Mouse (Mus musculus): ENCODE results near the gene Ngef.
"Not testable (repeated sequence)": the region's sequence is repeated elsewhere in the genome, so short reads cannot be mapped to it uniquely, and the experiment has no call there.

The Ngef gene

DNA sequence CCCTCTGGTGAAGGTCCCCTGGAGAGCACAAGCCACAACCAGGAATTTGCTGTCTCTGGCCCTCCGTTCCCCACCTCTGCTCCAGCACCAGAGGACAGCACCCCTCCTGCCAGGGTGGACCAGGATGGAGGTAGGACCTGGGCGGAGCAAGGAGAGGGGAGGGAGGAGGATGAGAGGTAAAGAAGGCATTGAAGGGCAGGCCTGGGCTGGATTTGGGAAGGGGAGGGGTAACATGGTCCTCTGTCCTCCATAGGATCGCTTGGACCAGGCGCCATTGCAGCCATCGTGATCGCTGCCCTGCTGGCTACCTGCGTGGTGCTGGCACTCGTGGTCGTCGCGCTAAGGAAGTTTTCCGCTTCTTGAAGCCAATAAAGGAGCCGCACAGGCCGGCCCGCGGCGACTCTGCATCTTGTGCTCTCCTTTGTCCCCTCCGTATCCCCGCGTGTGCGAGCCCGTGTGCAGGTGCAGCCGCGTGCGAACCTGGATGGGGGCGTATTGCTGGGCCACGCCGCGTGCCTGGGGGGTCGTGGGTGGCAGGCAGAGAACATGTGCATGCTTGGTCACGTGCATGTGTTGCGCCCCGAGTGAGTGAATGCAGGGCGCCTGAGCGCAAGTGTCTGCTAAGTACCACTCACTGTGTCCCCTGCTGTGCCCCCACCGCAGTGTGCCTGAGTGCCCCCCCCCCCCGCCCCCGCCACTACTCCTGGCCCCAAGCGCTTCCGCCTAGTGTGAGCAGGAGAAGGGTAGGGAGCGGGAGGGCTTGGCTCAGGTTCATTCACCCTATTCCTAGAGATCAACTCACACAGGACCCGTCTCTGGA lies 98.4 kb downstream of the Ngef start:
- peak; percentile 61 for DNase-seq (ENCODE audit: low spot score)

DNA sequence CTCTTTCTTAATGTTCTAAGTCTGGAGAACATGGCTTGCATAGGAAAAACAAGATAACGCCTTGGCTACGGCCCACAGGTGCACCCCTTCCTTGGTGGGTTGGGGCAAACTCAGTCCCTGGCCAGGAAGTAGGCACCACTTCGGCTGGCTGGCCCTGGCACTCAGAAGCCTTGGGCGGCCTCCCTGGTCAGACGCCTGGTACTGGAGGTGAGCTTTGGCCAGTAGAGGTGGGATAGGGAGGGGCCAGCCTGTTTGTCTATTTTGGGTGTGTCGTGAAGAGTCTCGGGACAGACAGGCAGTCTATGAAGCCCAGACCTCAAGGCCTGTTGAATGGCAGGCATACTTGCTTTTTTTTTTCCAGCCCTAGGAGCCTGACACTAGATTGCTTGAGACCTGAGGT lies 101.1 kb downstream of the Ngef start:
- no peak for DNase-seq (ENCODE audit: low spot score)

DNA sequence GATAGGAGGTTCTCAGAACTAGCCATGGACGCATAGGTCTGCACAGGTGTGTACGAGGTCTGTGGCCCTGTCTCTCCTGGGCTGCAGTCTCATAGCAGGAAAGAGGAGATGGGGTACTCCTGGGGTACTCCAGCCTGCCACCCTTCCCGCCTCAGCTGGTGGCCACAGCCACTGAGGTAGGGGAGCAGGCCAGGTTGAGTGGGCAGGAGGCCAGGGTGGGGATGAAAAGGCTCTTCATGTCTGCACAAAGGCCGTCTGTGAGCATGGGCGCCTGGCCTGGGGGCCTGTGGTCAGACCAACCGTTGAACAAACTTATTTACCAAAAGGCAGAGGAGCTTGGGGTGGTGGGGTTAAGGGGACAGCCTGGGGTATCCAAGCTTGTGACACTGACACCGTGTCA lies 101.8 kb downstream of the Ngef start:
- no peak for DNase-seq (ENCODE audit: low spot score)

DNA sequence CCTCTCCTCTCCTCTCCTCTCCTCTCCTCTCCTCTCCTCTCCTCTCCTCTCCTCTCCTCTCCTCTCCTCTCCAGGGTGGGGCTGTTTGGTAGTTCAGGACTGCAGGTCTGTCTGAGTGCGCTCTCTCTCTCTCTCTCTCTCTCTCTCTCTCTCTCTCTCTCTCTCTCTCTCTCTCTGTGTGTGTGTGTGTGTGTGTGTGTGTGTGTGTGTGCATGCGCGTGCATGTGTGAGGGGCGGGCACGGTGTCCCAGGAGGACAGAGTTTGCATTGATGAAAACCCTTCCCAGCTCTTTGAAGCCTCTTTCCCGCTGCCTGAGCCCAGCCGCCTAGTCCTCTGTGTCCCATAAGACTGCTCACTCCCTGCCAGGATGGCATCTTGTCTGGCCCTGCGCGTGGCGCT lies 103.7 kb downstream of the Ngef start, which contains the start of gene Snorc:
TSS of gene Snorc (plus strand) at position 301 of the 400 bp plus-strand sequence.
- DNase-seq (ENCODE audit: low spot score): not testable (repeated sequence)

DNA sequence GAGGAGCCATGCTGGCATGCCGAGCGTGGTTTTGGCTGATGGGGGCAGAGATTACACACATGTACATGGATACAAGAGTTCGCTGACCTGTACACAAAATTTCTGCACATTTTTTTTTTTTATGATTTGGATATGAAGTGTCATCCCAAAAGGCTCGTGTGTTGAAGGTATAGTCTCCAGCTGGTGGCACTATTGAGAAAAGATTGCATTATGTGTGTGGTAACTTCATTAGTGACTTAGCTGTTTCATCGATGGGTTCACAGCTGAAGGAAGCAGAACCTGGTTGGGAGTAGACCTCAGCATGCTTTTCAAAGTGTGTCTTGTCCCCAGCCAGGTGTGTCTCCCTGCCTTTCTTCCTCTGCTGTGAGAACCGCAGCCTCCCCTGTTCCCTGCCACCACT lies 105.3 kb downstream of the Ngef start:
- no peak for DNase-seq (ENCODE audit: low spot score)

DNA sequence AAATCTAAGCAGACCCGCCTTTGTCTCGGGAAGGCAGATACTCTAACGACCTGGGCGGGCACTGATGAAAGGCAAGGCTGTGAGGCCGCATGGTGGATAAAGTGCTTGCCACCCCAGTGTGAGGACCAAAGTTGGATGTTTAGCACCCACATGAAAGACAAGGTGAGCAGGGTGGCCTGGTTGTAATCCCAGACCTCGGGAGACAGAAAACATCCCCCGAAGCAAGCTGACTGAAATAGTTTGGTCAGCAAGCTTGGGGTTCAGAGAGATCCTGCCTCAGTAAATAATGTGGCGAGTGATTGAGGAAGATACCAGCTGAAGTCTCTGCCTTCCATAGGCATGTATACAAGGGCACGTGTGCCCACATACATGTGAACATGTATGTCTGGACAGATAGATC lies 106.2 kb downstream of the Ngef start:
- no peak for DNase-seq (ENCODE audit: low spot score)

DNA sequence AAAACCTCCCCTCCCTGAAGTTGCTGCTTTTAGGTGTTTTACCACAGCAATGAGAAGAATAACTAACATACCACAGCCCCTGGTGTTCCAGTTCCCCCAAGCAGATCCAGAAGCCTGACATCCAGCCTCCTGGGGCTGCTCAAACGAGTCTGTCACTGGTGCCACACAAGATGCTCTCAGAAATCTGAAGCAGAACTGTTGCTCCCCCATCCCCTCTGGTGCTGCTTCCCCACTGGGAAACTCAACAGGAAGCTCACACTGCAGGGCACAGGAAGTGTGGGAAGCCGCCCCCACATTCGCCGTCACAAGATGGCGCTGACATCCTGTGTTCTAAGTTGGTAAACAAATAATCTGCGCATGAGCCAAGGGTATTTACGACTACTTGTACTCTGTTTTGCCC lies 113.8 kb downstream of the Ngef start:
- DNase-seq (ENCODE audit: low spot score): not testable (repeated sequence)

DNA sequence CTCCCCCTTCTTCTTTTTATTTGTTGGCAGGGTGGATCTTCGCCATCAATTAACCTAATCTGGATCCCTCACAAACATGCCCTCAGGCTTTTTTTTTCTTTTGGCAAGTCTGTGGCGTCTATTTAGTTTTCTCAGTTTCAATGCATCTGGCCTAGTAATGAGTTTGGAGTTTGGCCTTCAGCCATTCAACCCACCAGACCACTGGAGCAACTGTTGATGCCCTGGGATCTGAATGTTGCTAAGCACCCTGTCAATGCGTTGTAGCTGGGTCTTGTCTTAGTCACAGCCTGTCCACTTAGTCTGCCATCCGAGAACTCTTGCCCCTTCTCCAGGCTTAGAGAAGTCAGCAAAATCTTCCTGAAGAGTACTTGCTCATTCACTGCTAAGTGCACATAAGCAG lies 115.6 kb downstream of the Ngef start:
- DNase-seq (ENCODE audit: low spot score): no peak

DNA sequence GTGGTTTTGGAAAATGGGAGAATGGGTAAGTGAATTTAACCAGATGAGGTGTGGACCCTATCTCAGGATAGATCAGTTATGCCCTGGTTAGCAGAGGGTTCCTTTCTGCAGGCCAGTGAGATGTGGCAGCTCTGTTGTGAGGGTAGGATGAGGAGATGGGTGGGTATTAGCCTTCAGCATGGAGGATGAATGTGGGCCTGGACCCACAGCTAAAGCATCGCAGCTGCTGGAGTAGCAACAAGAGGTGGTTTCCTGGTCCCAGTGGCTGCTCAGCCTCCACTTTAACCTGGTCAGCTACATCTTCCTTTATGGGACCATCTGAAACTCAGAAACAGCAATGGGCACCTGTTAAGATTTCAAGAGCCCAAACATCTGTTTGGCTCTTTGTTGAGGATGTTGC lies 117.2 kb downstream of the Ngef start:
- no peak for DNase-seq (ENCODE audit: low spot score)

DNA sequence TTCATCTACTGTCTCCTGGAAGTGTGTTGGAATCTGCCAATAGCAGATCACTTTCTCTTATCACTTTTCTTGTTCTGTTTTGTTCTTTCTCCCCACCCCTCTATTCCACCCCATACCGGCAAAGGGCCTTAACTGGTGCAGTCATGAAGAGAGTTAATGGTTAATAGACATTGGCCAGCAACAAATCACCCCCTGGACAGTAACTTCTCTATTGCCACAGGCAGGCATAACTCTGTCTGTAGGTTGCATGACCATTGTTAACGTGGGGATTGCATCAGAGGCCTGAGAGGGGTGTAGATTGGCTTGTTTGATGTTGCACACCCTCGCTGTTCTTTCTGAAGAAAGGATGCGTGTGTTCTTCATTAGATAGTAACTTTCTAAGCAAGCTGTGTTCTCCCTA lies 124.2 kb downstream of the Ngef start:
- no peak for DNase-seq (ENCODE audit: low spot score)

DNA sequence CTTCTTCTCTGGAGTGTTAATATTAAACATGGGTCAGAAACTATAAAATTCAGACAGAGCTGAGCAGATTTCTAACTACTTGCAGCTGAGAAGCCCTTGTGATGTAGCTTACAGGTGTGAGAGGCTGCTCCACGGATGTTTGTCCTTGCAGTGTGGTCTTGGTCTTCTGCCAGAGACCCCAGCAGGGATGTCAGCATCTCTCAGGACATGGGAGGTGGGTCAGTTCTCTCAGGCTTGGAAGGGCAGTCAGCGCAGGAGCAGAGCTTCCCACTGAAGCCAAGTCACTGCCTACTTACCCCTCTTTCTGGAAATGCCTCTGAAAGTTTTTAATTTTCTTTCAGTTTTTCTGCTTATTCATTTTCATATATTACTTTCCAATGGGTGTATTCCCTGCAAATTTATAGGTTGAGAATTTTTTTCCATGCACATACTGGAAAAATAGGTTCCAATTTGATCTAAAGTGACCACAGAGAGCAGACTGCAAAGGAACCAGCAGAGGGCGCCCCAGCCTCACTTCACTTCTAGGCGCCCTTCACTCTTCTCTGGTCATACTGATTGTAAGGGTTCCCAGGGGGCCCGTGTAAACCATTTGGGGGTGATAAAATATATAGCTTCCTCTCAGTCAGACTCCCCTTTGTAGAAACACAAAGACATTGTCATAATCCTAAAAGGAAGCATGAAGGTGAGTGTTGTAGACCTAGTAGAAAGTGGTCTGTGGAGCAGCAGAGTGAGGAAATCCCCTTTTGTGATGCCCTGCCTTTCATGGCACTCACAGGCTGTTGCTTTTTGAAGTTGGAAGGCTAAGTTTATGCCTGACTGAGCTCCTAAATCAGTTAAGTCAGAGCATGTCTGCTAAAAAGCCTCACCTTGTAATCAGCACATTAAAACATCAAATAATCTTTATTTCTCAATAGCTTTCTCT lies 126.2 kb downstream of the Ngef start:
- DNase-seq (ENCODE audit: low spot score): peak; percentile 68

DNA sequence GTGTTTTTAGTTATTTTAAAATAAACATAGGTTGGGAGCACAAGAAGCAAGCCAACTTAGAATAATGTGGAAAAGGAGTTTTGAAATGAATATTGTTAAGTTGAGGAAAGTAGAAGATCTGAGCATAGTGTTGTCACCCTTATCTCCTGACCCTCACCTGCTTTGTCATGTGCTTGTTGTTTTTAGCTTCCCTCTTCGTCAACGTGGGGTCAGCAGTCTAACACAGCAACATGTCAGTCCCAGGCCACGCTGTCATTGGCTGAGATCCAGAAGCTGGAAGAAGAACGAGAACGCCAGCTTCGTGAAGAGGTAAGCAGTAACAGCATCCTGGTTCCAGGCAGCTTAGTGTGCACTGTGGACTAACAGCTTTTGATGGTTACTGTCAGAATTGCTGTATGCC lies 137.1 kb downstream of the Ngef start:
- no peak for DNase-seq (ENCODE audit: low spot score)

DNA sequence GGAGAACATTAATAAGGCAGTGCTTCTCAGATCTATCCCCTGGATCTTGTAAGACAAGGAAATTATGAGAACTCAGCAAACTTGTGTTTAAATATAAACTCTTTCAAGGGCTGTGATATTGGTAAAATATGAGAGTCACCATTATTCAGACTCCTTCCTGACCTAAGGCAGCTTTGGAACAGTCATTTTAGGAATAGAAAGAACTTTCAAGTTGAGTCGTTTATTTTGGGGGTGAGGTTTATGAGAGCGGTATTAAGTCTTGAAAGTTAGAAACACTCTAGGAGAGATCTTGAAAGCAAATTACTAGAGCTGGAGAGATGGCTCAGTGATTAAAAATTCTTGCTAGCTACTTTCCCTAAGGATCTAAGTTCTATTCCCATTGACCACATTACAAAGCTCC lies 138.5 kb downstream of the Ngef start:
- no peak for DNase-seq (ENCODE audit: low spot score)

Data from layer of hippocampus, adult 11-12 months (tissue).